Comparison of ENCODE assay signal across 8 mouse cellular contexts in the genomic region with DNA sequence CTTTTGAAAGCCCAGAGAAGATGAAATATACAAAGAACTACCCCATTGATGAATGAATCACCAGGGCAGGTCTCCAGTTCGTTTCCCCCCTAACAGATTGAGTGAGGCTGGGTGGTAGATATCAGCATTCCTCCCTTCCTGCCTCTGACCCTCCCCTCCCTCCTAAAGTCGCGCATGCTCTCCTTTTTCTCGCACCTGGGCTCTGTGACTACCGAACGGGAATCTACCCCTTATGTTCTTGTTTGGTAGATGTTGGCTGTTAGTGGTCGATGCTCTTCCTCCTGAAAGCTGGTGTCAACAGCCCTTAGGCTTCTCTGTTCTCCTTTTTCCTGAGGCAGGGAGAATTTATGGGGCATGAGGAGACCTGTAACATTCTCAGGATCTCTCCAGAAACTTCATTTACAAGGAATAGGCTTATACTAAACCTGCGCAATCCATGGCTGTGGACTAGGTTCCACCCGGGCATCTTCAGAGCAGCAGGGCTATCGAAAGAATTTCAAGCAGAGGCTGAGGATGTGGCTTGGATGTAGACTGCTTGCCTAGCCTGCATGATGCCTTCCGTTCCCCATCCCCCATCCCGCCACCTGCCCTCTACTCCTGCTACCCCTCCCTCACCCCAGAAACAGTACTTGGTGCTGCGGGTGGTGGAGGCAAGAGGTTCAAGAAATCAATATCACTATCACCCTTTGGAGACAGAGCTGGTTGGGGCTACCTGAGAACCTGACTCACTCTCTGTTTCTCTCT. TPM values are rescaled to one million over a fixed set of nuclear protein-coding genes. Genes with fewer than 3 reads are reported as not detected.
DNase-seq lines count a peak whose midpoint lies in the region; ATAC-seq and TF ChIP-seq lines count a peak whose summit lies in the region.

No protein-coding gene starts in this region.

- TF ChIP-seq POLR2A in CH12.LX (IDR thresholded peaks at IDR 0.05; ENCODE audit: low read depth, low read length) = no peak

- H3K9ac ChIP-seq in heart, postnatal 0 days (replicated peaks; ENCODE audit: low read depth, low read length) = no peak overlapping the region
- no peak overlapping the region for H3K9ac ChIP-seq in CH12.LX (ENCODE audit: insufficient read depth, low read depth)
- no peak overlapping the region for H3K9ac ChIP-seq in forebrain, embryonic 12.5 days

- peak overlapping the region; percentile 59; the same call in 1 of the 2 replicates for H3K4me2 ChIP-seq in heart, postnatal 0 days (ENCODE audit: low read depth, low read length)
- peak overlapping the region; percentile 13 for H3K4me2 ChIP-seq in CH12.LX (ENCODE audit: insufficient read depth, low read depth, poor library complexity, severe bottlenecking)
- peak overlapping the region; percentile 46 for H3K4me2 ChIP-seq in forebrain, embryonic 12.5 days

- peaks cover 22% of the 10 kb centered on the region for H3K4me1 ChIP-seq in heart, postnatal 0 days (ENCODE audit: control insufficient read depth, insufficient read depth)
- H3K4me1 ChIP-seq in CH12.LX (ENCODE audit: control insufficient read depth in 1 of 2, insufficient read depth in 2 of 2) = peaks cover 8 to 11% of the 10 kb centered on the region in 2 experiments; a peak in 3 of 4 replicates
- 0 out of 2 replicates have a peak, but pooled peaks cover 6% of the 10 kb centered on the region for H3K4me1 ChIP-seq in forebrain, embryonic 12.5 days

- ATAC-seq in heart, postnatal 0 days (ENCODE audit: insufficient read depth, low read depth) = no peak
- ATAC-seq in forebrain, embryonic 12.5 days (ENCODE audit: low FRiP score) = no peak
- ATAC-seq in monocyte, adult 5-6 weeks (replicated peaks; ENCODE audit: insufficient number of reproducible peaks, low FRiP score, low TSS enrichment, poor library complexity, severe bottlenecking) = 0 out of 2 replicates have a peak, but pooled peaks have one; percentile 18

- no peaks in the 10 kb centered on the region for H3K79me2 ChIP-seq in CH12.LX (replicated peaks; ENCODE audit: control insufficient read depth, extremely low read depth, insufficient read depth, poor library complexity, severe bottlenecking)

- no peak for TF ChIP-seq RAD21 in CH12.LX (IDR thresholded peaks at IDR 0.05; ENCODE audit: low read depth, low read length)

- H3K27me3 ChIP-seq in heart, postnatal 0 days (ENCODE audit: control insufficient read depth, insufficient read depth, low read length) = no peaks in the 10 kb centered on the region
- no peaks in the 10 kb centered on the region for H3K27me3 ChIP-seq in CH12.LX (replicated peaks)
- no peaks in the 10 kb centered on the region for H3K27me3 ChIP-seq in forebrain, embryonic 12.5 days

- no peaks in the 10 kb centered on the region for H3K36me3 ChIP-seq in heart, postnatal 0 days (replicated peaks; ENCODE audit: control insufficient read depth, insufficient read depth, low read length)
- H3K36me3 ChIP-seq in CH12.LX (replicated peaks in 1 of 2; ENCODE audit: control insufficient read depth in 1 of 2, insufficient read depth in 1 of 2, low read length in 1 of 2) = no peaks in the 10 kb centered on the region
- no peaks in the 10 kb centered on the region for H3K36me3 ChIP-seq in forebrain, embryonic 12.5 days (replicated peaks)

- no peak for TF ChIP-seq EP300 in heart, postnatal 0 days (IDR thresholded peaks at IDR 0.05; ENCODE audit: low read depth)
- TF ChIP-seq EP300 in CH12.LX (IDR thresholded peaks at IDR 0.05; ENCODE audit: low read length) = no peak

- H3K9me3 ChIP-seq in heart, postnatal 0 days (replicated peaks; ENCODE audit: control insufficient read depth, low read length) = no peaks in the 10 kb centered on the region
- no peaks in the 10 kb centered on the region for H3K9me3 ChIP-seq in CH12.LX (replicated peaks; ENCODE audit: low read length)
- H3K9me3 ChIP-seq in forebrain, embryonic 12.5 days = no peaks in the 10 kb centered on the region

- 18% methylated on average over 13 of the region's 13 CpGs for WGBS in heart, postnatal 0 days
- 28% methylated on average over 13 of the region's 13 CpGs for WGBS in forebrain, embryonic 12.5 days

- no peak overlapping the region for H3K4me3 ChIP-seq in heart, postnatal 0 days (ENCODE audit: low read depth, low read length)
- H3K4me3 ChIP-seq in CH12.LX (replicated peaks in 1 of 3; ENCODE audit: low read depth in 2 of 3, low read length in 2 of 3, poor library complexity in 1 of 3) = peak overlapping the region in 1 of 3 experiments; percentile 15
- no peak overlapping the region for H3K4me3 ChIP-seq in forebrain, embryonic 12.5 days (replicated peaks)

- H3K27ac ChIP-seq in heart, postnatal 0 days (ENCODE audit: low read depth) = peak overlapping the region; percentile 61
- H3K27ac ChIP-seq in CH12.LX (ENCODE audit: insufficient read depth, low read depth) = no peak overlapping the region
- no peak overlapping the region for H3K27ac ChIP-seq in forebrain, embryonic 12.5 days

- no peak for DNase-seq in heart, postnatal 0 days (ENCODE audit: low spot score)
- DNase-seq in heart, adult 8-10 months (ENCODE audit: low spot score) = no peak
- DNase-seq in CH12.LX (ENCODE audit: extremely low read depth) (no peak), MN1 (ENCODE audit: low spot score) (no peak)
- no peak for DNase-seq in kidney, adult 18-20 months
- no peak for DNase-seq in layer of hippocampus, adult 9-10 months (ENCODE audit: low spot score)

- dilution Hi-C loops in CH12.LX (cut with MboI; ENCODE audit: extremely low pct_ligation_motif_present, extremely low pct_unique_long_range_greater_than_20kb, low sequenced_read_pairs) = no loop called here

- no peak for TF ChIP-seq CTCF in heart, postnatal 0 days (IDR thresholded peaks at IDR 0.05; ENCODE audit: low read depth)
- TF ChIP-seq CTCF in CH12.LX (conservative IDR thresholded peaks at IDR 0.05 in 1 of 2, IDR thresholded peaks at IDR 0.05 in 1 of 2; ENCODE audit: low read depth in 2 of 2, low read length in 2 of 2) = no peak

- in situ Hi-C loops in CH12.LX (cut with MboI; ENCODE audit: low pct_ligation_motif_present, low pct_unique_long_range_greater_than_20kb, low sequenced_read_pairs) = no loop called here

TF ChIP-seq in CH12.LX, 34 proteins besides CTCF, POLR2A, EP300 and RAD21:
- no peak for TF ChIP-seq PAX5 (IDR thresholded peaks at IDR 0.05; ENCODE audit: low read length)
- TF ChIP-seq NRF1 (IDR thresholded peaks at IDR 0.05; ENCODE audit: low read depth, low read length) = peak; percentile 50; the same call in 1 of the 2 replicates
- TF ChIP-seq TCF12 (IDR thresholded peaks at IDR 0.05; ENCODE audit: low read depth, low read length) = no peak

RNA-seq across cellular contexts. Expression of a gene that starts 11.3 kb away (rescaled TPM):
- 25.8 and 26.1 TPM in 2 replicates for total RNA-seq in heart, postnatal 0 days (2014; rRNA removed; ENCODE audit: low replicate concordance)
- polyA plus RNA-seq in heart, postnatal 0 days (2015; fragmentation: Nextera tagmentation; extraction: Ambion mirVana) = 11.3 and 11.6 TPM in 2 replicates
- total RNA-seq in heart, adult 8-10 months (2022) = 10 to 100 TPM; 17.9 to 25.0 (median 20.5) TPM
- total RNA-seq in CH12.LX (2012; rRNA removed) = 15.0 and 15.4 TPM in 2 replicates
- 12.7 and 13.1 TPM in 2 replicates for total RNA-seq in CH12.LX (2014; rRNA removed)
- polyA plus RNA-seq in CH12.LX (2012; ENCODE audit: insufficient read length, low read depth) = 8.8 and 13.2 TPM in 2 replicates
- 3.2 and 4.3 TPM in 2 replicates for polyA plus RNA-seq in forebrain, embryonic 12.5 days (2016; fragmentation: Nextera tagmentation; extraction: Ambion mirVana)
- 8.2 to 13.6 TPM (median 12.2 TPM) in 3 replicates for total RNA-seq in monocyte, adult 5-6 weeks (2017)

RNA-seq across cellular contexts. Expression of a gene that starts 18.3 kb away (rescaled TPM):
- total RNA-seq in heart, postnatal 0 days (2014; rRNA removed; ENCODE audit: low replicate concordance) = 3.9 and 12.4 TPM in 2 replicates
- 3.6 and 4.1 TPM in 2 replicates for polyA plus RNA-seq in heart, postnatal 0 days (2015; fragmentation: Nextera tagmentation; extraction: Ambion mirVana)
- 1 to 10 TPM; 1.4 to 2.1 (median 1.6) TPM for total RNA-seq in heart, adult 8-10 months (2022)
- 0.08 TPM in 1 of 2 replicates, not detected in the other for total RNA-seq in CH12.LX (2012; rRNA removed)
- not detected in 2 replicates for total RNA-seq in CH12.LX (2014; rRNA removed)
- polyA plus RNA-seq in CH12.LX (2012; ENCODE audit: insufficient read length, low read depth) = not detected in 2 replicates
- polyA plus RNA-seq in forebrain, embryonic 12.5 days (2016; fragmentation: Nextera tagmentation; extraction: Ambion mirVana) = not detected in 2 replicates
- total RNA-seq in monocyte, adult 5-6 weeks (2017) = 0.75 TPM in 1 of 3 replicates, not detected in the others

RNA-seq across cellular contexts. Expression of a gene that starts 32.9 kb away (rescaled TPM):
- not detected in 2 replicates for total RNA-seq in heart, postnatal 0 days (2014; rRNA removed; ENCODE audit: low replicate concordance)
- polyA plus RNA-seq in heart, postnatal 0 days (2015; fragmentation: Nextera tagmentation; extraction: Ambion mirVana) = not detected in 2 replicates
- total RNA-seq in heart, adult 8-10 months (2022) = not detected
- total RNA-seq in CH12.LX (2012; rRNA removed) = 1.8 and 1.9 TPM in 2 replicates
- total RNA-seq in CH12.LX (2014; rRNA removed) = 4.3 and 6.6 TPM in 2 replicates
- 4.2 and 5.8 TPM in 2 replicates for polyA plus RNA-seq in CH12.LX (2012; ENCODE audit: insufficient read length, low read depth)
- not detected in 2 replicates for polyA plus RNA-seq in forebrain, embryonic 12.5 days (2016; fragmentation: Nextera tagmentation; extraction: Ambion mirVana)
- total RNA-seq in monocyte, adult 5-6 weeks (2017) = not detected in 3 replicates

RNA-seq across cellular contexts. Expression of a gene that starts 44.5 kb away (rescaled TPM):
- total RNA-seq in heart, postnatal 0 days (2014; rRNA removed; ENCODE audit: low replicate concordance) = not detected in 2 replicates
- polyA plus RNA-seq in heart, postnatal 0 days (2015; fragmentation: Nextera tagmentation; extraction: Ambion mirVana) = not detected in 2 replicates
- not detected for total RNA-seq in heart, adult 8-10 months (2022)
- 0.04 and 0.08 TPM in 2 replicates for total RNA-seq in CH12.LX (2012; rRNA removed)
- total RNA-seq in CH12.LX (2014; rRNA removed) = not detected in 2 replicates
- not detected in 2 replicates for polyA plus RNA-seq in CH12.LX (2012; ENCODE audit: insufficient read length, low read depth)
- not detected in 2 replicates for polyA plus RNA-seq in forebrain, embryonic 12.5 days (2016; fragmentation: Nextera tagmentation; extraction: Ambion mirVana)
- total RNA-seq in monocyte, adult 5-6 weeks (2017) = 0.38 to 1.2 TPM (median 0.75 TPM) in 3 replicates

RNA-seq across cellular contexts. Expression of a gene that starts 59.0 kb away (rescaled TPM):
- total RNA-seq in heart, postnatal 0 days (2014; rRNA removed; ENCODE audit: low replicate concordance) = not detected in 2 replicates
- polyA plus RNA-seq in heart, postnatal 0 days (2015; fragmentation: Nextera tagmentation; extraction: Ambion mirVana) = not detected in 2 replicates
- total RNA-seq in heart, adult 8-10 months (2022) = not detected
- total RNA-seq in CH12.LX (2012; rRNA removed) = 0.21 and 0.34 TPM in 2 replicates
- total RNA-seq in CH12.LX (2014; rRNA removed) = 1.4 TPM in 2 replicates
- 1.4 and 2.3 TPM in 2 replicates for polyA plus RNA-seq in CH12.LX (2012; ENCODE audit: insufficient read length, low read depth)
- not detected in 2 replicates for polyA plus RNA-seq in forebrain, embryonic 12.5 days (2016; fragmentation: Nextera tagmentation; extraction: Ambion mirVana)
- total RNA-seq in monocyte, adult 5-6 weeks (2017) = not detected in 3 replicates
